Mouse (Mus musculus): ENCODE measurements around the gene Klhl8.
"Not testable (repeated sequence)": the region's sequence is repeated elsewhere in the genome, so short reads cannot be mapped to it uniquely, and the experiment has no call there.

The Klhl8 gene

DNA sequence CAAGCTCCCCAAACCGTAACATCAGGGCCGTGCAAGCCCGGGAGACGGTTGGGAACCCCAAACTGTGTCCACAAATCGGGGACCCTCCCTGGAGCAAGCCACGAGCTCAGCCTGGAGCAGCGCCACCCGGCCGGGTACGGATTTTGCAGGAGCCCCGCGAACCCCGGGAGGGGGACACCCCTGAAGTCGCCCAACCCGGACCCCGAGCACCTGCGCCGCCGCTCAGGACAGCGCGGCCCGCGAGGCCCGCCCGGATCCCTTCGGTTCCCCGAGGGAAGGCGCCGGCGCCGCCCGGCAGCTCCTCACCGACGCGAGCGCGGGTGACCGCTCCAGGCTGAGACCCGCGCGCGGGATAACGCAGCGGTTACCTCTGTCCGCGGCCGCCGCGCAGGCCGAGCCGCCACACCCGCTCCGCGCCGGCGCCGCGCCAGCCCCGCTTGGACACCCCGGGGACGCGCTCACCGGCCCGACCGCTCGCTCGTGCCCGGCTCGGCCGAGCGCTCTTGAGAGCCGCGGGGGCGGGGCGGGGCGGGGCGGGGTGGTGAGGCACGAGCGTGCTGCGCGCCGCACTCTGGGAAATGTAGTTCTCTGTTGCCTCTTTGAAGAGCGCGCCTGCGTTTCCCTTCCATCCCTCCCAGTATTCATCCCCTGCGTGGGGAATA is at the start of gene Klhl8:
Gene Klhl8 (minus strand): TSS at position 512 of the 662 bp plus-strand sequence.
- DNase-seq, result peak; percentile 85

GRCm38 (mm10) chr5:103954638-103955037 is 43.6 kb upstream of the Klhl8 start:
- peak; percentile 55 for DNase-seq

DNA sequence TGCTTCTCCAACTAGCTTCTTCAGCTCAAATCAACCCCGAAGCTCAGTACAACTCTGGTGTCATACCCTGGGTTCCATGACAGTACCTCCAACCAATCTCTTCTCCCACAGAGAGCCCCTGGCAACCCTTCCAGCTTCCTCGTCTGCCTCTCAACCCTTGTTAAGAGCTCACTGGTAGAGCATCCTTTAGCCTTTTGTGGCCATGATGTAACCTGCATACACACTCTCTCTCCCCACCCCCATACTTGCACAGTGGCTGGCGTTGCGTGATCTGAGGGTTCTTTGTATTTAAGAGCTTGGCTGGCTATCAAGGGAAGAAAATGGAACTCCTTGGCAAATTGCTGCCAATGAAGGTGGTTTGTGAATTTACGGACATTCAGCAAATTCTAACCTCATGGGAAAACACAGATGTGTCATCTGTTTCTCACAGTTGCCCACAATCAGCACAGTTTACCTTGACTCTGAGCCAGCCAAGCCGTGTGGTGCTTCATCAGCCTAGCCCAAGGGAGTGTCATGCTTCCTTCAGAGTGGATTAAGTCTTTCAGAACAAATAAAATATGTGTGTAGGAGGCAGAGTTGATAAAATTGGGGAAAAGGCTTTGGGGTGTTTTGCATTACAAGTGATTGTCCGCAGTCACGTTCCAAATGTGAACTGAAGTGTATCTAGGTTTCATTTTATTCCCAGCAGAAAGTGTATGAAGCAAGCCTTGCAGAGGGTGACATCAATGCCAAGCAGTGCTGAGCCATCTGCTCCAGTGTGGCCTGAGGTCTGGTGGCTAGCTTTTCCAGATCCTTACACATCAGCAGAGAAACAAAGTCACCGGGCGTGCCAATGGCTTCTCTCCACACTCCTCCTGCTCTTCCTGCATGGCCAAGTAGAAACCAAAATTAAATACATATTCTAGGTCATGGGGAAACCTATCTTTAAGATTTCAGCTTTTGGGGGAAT is 42.4 kb upstream of the Klhl8 start:
- peak; percentile 52 for DNase-seq

GRCm38 (mm10) chr5:103950138-103950537 is 39.1 kb upstream of the Klhl8 start:
- not testable (repeated sequence) for DNase-seq

- no peak for DNase-seq
Observed at GRCm38 (mm10) chr5:103943183-103943582, 32.1 kb upstream of the Klhl8 start.

DNA sequence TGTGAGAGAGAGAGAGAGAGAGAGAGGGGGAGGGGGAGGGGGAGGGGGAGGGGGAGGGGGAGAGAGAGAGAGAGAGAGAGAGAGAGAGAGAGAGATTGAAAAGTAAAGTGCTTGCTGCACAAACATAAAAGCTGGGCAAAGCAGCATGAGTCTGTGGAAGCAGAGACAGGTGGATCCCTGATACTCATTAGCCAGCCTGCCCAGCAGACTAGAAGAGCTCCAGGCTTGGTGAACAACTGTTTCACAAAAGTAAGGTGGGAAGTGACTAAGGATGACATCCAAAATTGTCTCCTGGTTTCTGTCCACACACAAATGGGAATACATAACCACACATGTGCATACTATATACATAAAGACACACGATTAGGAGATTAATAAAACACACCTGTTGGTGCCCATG is 28.8 kb upstream of the Klhl8 start:
- DNase-seq, result no peak

DNA sequence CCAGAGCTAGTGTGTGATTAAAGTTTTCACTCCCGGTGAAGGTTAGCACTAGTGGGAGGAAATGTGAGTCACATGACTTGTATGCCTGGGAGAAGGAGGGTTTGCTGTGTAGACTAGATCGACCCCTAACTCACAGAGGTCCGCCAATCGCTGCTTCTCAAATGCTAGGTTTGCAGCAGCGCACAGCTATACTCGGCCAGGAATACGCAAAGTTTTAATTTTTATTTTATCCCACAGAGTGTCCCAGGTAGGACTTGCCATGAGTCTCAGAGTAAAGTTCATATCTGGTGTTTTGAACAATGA is 28.2 kb upstream of the Klhl8 start:
- DNase-seq, result no peak

DNA sequence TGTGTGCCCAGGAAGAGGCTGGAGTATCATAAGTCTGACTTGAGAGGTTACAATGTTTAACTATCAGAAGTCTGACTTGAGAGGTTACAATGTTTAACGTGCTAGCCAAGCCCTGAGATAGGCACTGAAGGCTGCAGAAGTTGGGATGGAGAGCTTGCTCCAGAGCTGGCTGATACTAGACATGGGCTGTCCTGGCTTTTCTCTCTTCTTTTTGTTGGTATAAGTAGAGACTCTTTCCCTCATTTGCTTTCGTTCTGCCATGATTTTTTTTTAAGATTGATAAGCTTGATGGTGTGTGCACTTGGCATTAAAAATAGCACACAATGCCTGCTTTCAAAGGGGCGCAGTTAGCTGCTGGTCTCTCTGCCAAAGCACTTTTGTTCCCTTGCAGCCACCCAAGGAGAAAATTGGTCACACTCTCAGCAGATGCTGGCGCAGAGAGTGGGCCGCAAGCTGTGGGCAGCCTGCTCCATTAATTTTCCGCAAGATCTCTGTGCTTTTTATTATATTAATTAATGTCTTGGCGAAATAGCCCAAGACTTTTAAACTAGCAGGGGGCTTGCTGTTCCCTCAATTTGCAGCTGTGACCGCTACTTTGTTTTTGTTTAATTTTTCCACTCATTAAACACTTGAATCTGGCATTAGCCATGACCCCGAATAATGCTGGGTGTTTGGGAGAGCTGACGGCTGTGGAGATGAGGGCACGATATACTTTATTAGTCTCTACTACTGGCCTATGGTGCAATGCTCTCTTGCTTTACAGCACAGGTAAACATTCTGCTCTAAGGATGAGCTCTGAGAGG is 27.7 kb upstream of the Klhl8 start:
- peak; percentile 31 for DNase-seq

- DNase-seq, result no peak
Observed at GRCm38 (mm10) chr5:103936906-103937589, 26.0 kb upstream of the Klhl8 start.

DNA sequence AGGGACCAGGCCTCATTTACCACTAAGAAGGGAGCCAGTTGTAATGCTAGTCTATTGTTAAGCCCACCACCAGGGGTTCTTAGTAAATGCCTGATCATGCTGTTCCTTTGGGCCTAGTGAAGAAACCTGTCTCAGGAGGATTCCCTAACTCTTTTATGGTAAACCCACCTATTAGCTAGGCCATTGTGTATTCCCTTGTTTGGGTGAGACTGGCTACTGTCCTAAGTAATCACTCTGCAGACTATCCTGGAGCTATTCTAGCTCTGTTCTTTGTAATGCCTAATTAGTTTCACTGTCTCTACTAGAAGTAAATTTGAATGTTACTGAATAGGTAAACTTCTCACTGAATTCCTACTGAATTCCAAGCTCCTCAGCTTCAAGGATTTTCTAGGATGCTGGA is 20.9 kb upstream of the Klhl8 start:
- not testable (repeated sequence) for DNase-seq

- DNase-seq, result no peak
Observed at GRCm38 (mm10) chr5:103930511-103930910, 19.5 kb upstream of the Klhl8 start.

GRCm38 (mm10) chr5:103928196-103928550 is 17.1 kb upstream of the Klhl8 start:
- no peak for DNase-seq

DNA sequence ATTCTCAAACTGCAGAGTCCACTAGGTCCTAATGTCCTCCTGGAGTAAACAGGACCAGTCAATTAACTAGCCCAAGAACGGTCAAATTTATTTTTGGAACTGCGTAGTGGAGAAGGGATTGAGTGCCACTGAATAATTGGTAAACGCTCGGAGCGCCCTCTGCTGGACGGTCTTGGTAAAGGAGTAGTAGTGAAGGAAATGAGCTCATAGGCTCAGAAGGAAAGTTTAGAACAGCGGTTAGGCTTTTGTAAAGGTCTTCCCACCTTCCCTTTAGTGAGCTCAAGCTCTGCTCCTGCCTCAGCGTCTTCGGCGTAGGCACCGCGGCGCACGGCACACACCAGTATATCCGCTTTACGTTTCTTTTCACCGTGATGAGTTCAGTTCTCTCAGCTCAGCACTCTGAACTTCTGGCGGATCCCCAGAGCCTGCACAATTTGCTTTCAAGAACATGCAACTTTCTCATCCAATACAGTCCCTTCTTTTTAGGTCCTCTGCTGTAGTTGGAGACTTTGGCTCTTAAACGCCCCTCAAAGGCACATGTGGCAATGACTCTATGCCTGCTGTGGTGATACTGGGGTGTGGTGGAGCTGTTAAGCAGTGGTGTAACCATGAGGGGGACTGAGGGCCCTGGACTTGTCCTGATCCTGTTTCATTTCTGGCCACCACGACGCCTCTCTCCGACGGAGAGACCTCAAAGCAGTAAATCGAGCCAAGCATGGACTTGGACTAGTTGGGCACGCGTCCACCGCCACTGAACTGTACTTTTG is 16.6 kb upstream of the Klhl8 start:
- peak; percentile 91 for DNase-seq

DNA sequence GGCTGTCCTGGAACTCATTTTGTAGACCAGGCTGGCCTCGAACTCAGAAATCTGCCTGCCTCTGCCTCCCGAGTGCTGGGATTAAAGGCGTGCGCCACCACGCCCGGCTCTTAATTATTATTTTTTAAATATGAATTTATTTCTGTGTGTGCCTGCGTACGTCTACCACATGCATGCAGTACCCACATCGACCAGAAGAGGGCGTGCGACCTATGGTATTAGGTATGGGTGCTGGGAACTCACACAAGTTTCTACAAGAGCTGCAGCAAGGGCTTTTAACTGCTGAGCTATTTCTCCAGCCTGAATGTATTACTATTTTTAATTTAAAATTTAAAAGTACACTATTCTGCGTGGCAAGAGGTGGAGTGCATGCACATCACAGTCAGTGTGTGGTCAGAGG is 15.3 kb upstream of the Klhl8 start:
- DNase-seq, result no peak

DNA sequence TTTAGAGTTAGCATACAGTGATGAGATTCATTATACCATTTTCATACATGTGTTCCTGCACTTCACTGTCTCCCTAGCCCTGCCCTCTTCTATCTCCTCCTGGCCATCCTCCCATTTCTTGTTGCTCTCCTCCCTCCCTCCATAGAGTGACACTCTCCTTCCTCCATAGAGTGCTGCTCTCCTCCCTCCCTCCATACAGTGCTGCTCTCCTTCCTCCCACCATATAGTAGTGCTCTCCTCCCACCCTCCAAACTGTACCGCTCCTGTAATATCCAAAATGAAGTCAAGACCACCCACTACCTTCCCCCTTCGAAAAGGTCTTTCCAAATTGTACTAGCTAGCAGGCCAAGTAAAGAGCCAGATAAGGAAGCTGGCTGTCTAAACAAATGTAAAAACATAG is 12.7 kb upstream of the Klhl8 start:
- no peak for DNase-seq

- DNase-seq, result no peak
Observed at GRCm38 (mm10) chr5:103923101-103923500, 12.0 kb upstream of the Klhl8 start.

DNA sequence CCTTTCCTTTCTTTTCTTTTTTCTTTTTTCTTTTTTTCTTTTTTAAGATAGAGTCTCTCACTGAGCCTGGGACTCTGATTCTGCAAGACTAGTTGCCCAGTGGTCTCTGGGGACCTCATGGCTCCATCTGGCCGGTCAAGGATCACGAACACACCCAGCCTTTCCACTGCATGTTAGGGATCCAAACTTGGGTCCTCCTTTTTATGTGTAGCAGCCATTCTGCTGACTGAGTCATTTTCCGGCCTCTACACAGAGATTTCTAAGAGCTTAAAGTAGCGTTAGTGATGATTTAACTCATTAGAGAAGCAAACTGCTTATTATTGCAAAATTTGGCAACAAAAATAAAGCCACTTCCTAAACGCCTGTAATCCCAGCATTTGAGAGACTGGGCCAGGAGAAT is 11.4 kb upstream of the Klhl8 start:
- DNase-seq, result no peak

DNA sequence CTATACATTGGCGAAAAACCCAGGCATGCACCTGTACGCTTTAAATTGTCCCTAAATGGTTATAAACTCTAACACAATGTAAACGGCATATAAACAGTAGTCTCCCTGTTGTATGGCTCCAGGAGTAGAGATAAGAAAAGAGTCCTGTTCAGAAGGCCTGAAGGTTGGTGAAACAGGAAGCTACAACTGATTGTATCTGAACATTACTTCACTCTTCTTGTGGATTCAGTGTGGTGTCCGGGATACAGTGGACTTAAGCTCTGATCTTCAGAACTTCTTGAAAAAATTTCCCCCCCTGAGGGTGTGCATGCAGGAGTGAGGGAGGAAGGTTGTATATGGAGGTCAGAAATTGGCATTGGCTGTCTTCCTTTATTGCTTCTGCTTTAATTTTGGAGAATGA is 8.4 kb upstream of the Klhl8 start:
- no peak for DNase-seq

DNA sequence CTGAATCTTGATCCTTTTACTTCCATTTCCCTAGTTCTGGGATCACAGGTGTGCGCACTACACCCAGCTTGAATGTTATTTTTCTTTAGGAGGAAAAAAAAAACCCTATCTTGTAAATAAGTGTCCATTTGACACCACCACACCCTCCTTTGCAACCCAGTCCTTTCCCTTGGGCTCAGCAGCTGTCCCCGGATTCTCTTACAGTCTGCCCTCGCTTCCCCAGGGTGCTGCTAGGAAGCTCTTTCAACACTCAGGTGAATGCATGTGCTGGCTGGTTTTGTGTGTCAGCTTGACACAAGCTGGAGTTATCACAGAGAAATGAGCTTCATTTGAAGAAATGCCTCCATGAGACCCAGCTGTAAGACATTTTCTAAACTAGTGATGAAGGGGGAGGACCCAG is 7.2 kb upstream of the Klhl8 start:
- no peak for DNase-seq

GRCm38 (mm10) chr5:103917357-103917895 is 6.4 kb upstream of the Klhl8 start:
- no peak for DNase-seq

GRCm38 (mm10) chr5:103916595-103917356 is 5.7 kb upstream of the Klhl8 start:
- no peak for DNase-seq

Data from cerebellum, adult 9-10 months (tissue).